ENCODE assay signal across 21 mouse cellular contexts in genomic region chr10:71679240-71679639, GRCm38 (mm10).
"Had no signal": no experiment of that assay in that cellular context is flagged by ENCODE, and none has a peak within 500 bp of the region (broad histone marks: within the 10 kb centered on the region; RNA-seq: fewer than 3 reads in every experiment).

No protein-coding gene starts in this region.

- ATAC-seq: intestine, embryonic 15.5 days; liver, postnatal 0 days; lung, postnatal 0 days had no signal

- H3K4me3 ChIP-seq: intestine, embryonic 15.5 days; kidney, embryonic 15.5 days; limb, embryonic 12.5 days; limb, embryonic 15.5 days had no signal

- H3K4me1 ChIP-seq: intestine, embryonic 15.5 days; kidney, embryonic 15.5 days; limb, embryonic 12.5 days; limb, embryonic 15.5 days had no signal

- H3K27me3 ChIP-seq: intestine, embryonic 15.5 days; kidney, embryonic 15.5 days; limb, embryonic 12.5 days; limb, embryonic 15.5 days had no signal

- H3K36me3 ChIP-seq: intestine, embryonic 15.5 days; kidney, embryonic 15.5 days; limb, embryonic 12.5 days; limb, embryonic 15.5 days had no signal

- H3K9ac ChIP-seq: intestine, embryonic 15.5 days; kidney, embryonic 15.5 days; limb, embryonic 12.5 days; limb, embryonic 15.5 days; liver, embryonic 14.5 days; liver, postnatal 0 days; lung, embryonic 14.5 days had no signal

- DNase-seq: kidney, adult 11 months; kidney, adult 8-10 months; kidney, postnatal 14 days; kidney, postnatal 4 days; left cerebral cortex, postnatal 4 days; liver, postnatal 0 days; lung, embryonic 14.5 days; right cerebral cortex, adult 18-20 months; right cerebral cortex, postnatal 14 days; right cerebral cortex, postnatal 4 days; thymus, adult 2 months; thymus, postnatal 14 days; thymus, postnatal 4 days had no signal

- H3K27ac ChIP-seq: intestine, embryonic 15.5 days; kidney, embryonic 15.5 days; limb, embryonic 12.5 days; limb, embryonic 15.5 days; liver, embryonic 14.5 days; stomach, postnatal 0 days had no signal

- H3K9me3 ChIP-seq: intestine, embryonic 15.5 days; kidney, embryonic 15.5 days; limb, embryonic 12.5 days; limb, embryonic 15.5 days had no signal

- H3K4me2 ChIP-seq: intestine, embryonic 15.5 days; kidney, embryonic 15.5 days; limb, embryonic 12.5 days; limb, embryonic 15.5 days; liver, embryonic 11.5 days; lung, embryonic 14.5 days had no signal
